Mouse (Mus musculus) ES-CJ7 (cell line): ENCODE results near the gene Gtf3a.
"Not testable (repeated sequence)": the region's sequence is repeated elsewhere in the genome, so short reads cannot be mapped to it uniquely, and the experiment has no call there.

ENCODE experiments used
- DNase-seq: peaks from one replicate; pipeline ENCODE4 v3.0.0; 2011; ENCODE audit warnings: low read depth, low spot score

The Gtf3a gene

DNA sequence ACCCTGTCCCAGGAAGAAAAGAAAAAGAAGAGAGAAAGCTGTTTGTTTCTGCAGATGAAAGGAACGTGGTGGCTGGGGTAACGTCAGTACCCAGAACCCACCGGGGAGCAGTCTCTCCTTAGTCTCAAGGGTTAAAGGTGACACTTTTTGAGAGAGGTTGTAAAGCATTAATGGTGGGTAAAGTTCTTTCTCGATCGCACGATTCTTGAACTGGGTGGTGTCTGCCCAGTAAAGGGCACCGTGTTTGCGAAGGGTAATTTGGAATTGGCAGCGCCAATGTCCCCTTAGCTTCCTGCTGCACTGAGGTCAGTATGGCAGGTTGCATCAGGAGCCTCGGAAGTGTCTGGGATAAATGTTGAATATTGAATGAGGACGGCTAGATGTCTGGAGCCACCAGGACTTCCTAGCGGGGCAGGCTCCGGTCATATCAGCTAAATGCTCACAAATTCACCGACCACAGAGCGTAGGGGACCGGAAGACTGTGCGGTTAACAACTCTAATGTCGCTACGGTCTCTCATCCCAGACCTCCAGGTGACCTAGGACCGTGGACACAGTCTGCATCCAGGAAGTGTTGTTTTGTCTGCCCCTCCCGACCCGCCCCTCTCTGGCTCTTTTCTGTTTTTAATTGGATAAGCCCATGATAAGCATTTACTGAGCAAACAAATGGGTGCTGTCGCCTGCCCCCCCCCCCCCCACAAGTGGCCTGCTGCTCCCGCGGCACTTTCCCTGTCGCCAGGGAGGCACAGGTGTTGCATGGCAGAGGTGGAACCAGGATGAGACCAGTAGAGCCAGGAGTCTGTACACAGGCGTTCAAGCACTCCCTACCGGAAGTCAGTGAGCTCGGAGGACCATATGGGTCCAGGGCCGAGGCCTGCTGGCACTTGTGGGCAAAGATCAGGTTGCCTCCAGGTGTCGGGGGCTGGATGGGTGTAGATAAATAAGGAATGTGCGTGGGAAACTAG, 10.6 kb upstream of the Gtf3a start:
- no peak for DNase-seq

DNA sequence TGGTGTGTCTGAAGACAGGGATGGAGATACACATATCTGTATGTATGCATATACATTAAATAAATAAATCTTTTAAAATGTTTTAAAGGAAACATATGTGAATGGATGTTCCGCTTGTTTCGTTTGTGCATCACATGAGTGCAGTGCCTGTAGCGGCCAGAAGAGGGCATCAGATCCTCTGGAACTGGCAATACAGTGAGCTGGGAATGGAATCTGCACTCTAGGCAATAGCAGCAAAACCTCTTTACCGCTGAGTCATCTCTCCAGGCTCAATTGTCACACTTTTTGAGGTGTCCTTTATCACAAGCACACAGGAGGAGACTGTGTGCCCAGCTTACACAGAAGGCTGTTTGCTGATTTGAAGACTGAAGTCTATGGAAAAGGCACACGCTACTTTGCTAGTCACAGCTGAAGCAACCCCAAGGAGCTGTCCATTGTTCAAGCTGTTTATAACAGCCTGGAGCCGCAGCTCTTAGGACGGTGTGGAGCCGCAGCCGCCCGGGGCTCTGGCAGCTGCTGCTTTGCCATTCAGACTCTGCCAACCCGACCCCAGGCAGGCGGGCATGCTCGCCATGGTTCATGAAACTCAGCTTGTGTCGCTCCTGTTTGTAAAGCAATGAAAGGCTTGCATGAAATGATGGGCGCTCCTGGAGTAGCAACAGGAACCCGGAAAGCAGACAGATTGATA, 9.2 kb upstream of the Gtf3a start:
- DNase-seq, result peak; percentile 87

DNA sequence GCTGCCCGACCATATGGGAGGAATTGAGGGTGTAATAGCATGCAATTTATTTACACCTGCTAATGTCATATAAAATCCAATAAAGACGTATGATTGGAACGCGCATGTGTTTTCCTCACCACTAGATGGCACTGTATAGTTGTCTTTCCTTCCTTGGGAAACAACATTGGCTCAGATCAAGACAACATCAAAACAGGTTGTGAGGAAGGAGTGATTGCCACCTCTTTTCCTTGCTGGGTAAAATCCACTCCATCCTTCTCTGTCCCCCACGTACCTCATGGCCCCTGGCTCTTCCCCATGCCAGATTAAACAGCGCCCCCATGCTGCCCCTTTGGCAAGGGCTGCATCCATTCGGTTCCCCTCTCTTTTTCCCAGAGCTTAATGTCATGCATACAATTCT, 8.2 kb upstream of the Gtf3a start:
- DNase-seq, result peak; percentile 71

DNA sequence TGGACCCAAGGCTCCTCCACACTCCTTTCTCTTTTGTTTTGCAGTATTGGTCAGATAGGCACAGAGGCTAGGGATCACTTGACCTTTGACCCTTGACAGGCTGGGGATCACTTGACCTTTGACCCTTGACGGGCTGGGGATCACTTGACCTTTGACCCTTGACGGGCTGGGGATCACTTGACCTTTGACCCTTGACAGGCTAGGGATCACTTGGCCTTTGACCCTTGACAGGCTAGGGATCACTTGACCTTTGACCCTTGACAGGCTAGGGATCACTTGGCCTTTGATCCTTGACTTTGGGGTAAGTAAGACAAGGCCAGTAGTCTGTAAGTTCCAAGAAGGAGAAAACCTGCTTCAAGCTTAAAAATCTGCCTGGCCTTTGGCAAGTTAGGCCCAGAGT, 6.5 kb upstream of the Gtf3a start:
- not testable (repeated sequence) for DNase-seq

DNA sequence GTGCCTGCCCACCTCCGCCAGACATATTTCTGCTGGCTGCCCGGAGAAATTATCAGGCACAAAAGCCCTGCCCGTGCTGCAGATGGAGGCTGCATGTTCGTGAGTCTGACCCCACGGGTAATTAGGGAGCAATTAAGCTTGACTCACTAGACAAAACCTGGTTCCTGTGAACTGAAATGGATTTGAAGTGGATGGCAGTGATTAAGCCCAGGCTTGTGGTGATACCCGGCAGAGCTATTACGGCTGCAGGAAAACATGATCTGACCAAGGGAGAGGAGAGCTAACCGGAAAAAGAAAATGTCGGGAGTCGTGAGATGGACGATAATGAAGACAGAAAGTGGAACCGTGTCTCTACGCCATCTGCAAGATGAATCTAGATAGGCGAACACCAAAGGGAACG, 5.5 kb upstream of the Gtf3a start:
- no peak for DNase-seq

DNA sequence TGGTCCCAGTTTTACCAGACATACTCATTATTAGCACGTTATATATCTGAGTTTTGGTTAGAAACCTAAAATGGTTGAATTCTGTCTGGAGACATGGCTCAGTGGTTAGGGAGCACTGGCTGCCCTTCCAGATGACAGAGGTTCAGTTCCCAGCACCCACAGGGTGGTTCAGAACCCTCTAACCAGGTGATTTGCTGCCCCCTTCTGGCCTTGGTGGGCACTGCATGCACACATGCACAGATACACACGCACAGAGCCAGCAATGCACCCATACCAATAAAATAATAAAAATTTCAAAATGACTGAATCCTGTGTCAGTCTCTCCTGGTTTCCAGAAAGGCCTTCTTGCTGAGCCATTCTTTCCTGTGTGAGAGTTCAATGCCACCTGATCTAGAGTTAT, 3.9 kb upstream of the Gtf3a start:
- DNase-seq, result peak; percentile 59

DNA sequence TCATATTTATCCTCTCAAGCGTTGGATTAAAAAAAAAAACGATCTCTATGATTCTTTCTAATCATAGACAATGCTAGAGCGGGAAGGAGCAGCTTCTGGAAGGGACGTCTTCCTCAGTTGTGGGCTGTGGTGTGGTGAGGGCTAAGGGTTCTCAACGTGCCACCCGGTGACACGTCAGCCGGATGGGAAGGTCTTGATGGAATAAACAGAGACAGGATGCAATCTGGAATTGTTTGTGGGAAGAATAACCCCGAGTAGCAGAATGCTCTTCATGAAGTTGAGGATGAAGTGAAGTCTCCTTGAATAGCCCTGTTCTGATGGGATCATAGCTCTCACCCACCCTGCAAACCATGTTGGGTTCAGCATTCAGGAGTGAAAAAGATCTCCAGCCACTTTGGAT, 1.8 kb upstream of the Gtf3a start:
- DNase-seq, result no peak

DNA sequence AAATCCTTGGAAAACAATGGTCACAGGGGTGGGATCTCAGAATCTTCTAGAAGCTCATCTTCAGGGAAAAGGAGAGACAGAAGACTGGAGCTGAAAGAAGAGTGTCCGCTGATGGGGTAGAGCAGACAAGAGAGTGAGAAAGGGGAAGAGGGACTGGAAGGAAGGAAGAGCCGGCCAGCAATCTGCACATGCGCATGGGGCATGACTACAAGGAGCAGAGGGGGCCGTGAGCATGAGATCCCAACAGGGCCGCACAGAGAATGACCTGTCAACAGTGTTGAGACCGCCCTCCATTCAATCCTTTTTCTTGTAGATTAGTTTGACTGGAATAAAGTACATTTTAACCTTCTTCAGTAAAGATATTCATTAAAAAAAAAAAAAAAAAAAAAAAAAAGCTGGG, 960 bp upstream of the Gtf3a start:
- peak; percentile 75 for DNase-seq

DNA sequence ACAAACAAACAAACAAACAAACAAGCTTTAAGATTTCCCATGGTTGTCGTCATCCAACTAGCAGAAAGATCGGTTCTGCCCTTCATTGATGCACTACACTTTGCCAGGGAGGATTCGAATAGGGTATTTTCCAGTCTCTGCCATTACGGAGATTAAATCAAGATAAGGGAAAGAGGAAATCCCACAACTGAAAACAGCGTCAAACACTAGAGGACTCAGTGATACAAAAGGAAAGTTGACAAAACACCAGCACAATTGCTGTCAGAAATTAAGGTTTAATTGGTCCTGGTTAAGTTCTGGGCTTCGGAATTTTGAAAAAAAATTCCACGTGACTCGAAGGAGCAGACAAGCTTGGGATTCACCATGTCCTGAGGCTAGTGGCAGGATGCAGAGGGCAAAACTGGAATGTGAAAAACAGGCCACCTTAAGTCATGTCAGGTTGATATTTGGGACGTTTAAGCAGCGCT, 383 bp upstream of the Gtf3a start:
- no peak for DNase-seq

DNA sequence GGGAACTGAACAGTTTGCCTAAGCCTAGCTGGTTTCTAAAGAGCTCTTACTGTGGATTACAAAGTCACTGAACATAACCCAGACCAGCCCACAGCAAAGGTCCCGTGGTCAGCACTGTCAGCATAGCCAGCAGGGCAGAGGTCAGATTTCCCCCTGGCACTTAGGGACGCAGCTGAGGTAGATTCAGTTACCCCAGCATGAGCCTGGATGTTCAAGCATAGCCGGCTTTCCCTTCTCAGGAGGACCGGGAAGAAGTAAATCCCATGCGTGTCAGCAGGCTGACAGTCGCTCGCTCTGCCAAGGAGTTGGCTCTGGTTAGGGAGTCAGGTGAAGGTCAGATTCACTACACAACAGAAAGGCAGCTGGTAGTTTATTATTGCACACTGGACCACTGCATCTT, 6.1 kb downstream of the Gtf3a start:
- DNase-seq, result no peak

DNA sequence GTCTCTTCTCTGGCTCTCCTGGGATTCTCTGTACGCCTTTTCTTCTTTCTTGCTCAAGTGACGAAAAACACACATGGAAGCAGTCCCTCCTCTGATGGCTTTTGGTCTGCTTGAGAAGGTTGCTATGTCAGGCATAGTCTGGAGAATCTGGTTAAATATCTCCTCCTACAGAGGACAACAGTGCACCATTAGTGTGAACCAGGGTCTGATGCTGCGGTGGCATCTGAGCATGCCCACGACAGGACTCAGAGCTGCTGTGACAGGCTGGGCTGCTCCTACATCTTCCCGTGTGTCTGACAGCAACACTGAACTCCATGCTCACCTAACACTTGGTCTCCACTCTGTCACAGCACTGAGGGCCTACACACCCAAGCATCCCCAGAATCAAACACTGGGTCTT, 7.2 kb downstream of the Gtf3a start:
- DNase-seq, result no peak

DNA sequence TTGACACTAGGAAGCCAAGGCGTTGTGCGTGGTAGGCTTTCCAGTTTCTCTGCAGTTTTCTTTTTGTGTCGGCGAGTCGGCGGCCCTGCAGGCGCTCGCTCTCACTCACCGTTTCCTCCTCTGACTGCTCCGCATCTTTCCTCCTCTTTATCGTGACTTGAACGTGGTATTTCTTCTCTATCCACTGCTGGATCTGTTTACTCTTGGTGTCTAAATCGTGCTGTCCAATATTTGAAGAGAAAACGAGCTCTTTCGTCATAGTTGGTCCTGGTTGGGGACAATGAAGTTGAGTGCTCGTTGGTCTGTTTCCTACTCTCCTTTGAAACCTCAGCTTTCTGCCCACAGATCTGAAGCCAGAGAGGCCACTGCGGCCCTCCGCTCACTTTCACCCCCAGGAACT, 8.2 kb downstream of the Gtf3a start:
- no peak for DNase-seq

DNA sequence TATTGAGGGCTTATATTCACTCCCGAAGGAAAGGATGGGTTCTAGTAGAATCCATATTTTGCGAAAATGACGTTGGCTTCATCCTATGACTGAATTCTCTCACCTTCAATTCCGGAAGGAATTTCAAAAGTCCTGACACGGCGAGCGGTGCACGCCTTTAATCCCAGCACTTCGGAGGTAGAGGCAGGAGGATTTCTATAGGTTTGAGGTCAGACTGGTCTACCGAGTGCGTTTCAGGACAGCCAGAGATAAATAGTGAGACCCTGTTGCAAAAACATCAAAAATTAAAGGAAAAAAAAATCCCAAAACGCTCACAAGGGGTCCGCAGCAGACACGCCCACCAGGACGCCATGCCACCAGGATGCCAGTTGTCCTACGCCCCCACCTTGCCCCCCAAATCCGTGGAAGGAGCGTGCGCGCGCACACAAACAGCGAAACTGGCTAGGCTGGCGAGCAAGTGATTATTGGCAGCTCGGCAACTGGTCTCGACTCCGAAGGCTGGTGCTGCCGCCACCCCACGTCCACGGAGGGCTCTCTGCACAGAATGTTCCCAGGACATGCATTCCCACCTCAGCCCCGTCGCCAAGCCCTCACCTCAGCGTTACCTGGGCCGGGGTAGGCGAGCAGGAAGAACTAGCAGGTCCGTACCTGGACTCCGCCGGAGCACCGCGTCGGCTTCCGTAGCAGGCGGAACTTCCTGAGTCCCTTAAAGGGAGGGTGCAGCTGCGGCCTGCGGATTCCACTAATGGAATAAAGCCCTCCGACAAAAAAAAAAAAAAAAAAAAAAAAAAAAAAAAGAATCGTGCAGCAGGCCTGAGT, 14.9 kb downstream of the Gtf3a start, which contains the start of gene Mtif3:
Mtif3 (minus strand) TSS at position 683 of the 819 bp plus-strand sequence.
- DNase-seq, result peak; percentile 93

DNA sequence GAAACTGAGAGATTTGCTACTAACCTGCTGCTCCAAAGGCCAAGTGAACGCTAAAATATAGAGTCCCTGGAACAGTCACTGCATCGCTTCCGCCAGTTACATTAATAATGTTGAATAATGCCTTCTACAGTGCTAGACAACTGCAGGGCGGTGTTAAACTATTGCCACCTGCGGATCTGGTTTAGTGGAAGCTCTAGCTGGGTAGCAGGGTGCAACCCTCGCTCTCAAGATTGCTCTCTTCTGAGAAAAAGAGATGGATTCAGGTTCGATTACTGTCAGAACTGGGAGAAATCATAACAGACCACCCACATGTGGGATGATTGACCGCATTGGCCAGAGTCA, 15.5 kb downstream of the Gtf3a start:
- DNase-seq, result peak; percentile 41

DNA sequence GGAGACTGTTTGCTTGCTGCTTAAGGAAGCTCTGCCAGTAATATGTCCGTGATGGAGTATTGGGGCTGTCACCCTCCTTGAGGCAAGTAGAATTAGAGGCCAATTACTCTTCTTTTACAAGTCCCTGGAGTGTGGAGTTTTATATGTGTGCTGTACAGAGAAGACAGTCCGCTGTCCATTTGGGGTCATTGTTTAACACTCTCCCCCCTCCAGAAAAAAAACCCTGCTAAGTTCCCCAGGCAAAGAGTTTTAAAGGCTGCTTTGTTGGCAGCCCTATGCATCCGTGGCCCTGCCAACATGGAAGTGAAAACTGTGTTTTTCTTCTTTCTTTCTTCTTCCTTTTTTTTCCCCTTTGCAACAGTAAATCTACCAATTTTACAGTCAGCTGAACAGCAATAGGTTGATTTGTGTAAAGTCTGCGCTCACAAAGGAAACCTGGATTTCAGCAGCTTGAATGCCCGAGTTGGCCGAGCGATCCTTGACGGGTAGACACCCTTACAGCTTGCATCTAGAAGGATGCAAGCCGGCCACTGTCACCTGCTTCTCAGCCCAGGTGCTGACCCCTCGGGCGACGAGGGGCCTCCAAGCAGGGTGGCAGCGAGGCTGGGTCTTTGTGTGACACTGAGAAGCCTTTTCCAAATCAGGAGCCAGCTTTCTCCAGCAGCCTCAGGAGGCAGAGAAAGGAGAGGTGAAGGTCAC, 20.4 kb downstream of the Gtf3a start:
- DNase-seq, result no peak

DNA sequence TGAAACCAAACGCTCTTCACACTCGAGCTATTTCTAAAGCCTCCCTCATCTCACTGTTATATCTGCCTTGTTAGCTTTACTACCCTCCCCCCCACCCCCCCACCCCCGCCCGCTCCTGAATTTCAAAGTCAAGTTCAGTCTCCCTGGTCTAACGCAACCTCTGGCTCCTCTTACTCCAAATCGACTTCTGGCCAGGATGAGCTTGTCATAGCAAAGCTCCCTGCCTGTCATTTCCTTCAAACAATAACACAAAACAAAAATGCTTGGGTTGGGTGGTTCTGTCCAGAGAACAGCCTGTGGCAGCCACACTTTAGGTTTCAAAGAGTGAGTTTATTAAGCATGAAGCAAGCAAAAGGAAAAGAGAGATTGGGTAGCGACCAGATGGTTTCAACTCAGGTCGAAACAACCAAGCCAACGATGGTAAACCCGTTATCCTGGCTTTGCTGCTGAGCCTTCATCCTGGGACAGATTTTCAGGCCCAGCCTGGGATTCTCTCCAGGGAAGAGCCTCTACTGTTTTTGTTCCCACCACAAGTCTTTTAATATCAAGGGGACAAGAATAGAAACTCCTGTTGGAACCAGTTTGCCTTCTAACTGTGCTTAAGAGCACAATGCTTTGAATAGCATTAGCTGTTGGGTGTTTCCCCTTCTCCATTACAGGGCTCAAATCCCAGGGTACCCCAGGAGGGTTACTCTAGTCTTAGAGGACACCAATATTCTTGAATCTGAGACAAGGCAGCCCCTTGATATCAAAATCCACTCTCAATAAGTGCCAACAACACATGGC, 23.5 kb downstream of the Gtf3a start:
- peak; percentile 84 for DNase-seq

DNA sequence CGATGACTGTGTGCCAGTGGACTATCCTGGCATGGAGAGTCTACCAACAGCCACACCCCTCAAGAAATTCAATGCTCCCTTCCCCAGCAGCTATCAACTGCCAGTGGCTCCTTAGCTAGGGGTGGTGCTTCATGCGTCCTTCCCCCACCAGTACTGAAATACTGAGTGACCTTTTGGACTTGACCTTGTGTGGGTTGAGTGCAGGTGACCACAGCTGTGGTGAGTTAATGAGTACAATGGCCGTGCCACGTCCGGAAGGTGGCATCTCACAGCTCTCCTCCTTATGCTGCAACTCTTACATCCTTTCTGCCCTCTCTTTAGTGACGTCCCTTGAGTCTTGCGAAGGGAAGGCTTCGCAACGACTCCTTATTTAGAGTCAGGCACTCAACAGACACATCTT, 24.9 kb downstream of the Gtf3a start:
- no peak for DNase-seq

DNA sequence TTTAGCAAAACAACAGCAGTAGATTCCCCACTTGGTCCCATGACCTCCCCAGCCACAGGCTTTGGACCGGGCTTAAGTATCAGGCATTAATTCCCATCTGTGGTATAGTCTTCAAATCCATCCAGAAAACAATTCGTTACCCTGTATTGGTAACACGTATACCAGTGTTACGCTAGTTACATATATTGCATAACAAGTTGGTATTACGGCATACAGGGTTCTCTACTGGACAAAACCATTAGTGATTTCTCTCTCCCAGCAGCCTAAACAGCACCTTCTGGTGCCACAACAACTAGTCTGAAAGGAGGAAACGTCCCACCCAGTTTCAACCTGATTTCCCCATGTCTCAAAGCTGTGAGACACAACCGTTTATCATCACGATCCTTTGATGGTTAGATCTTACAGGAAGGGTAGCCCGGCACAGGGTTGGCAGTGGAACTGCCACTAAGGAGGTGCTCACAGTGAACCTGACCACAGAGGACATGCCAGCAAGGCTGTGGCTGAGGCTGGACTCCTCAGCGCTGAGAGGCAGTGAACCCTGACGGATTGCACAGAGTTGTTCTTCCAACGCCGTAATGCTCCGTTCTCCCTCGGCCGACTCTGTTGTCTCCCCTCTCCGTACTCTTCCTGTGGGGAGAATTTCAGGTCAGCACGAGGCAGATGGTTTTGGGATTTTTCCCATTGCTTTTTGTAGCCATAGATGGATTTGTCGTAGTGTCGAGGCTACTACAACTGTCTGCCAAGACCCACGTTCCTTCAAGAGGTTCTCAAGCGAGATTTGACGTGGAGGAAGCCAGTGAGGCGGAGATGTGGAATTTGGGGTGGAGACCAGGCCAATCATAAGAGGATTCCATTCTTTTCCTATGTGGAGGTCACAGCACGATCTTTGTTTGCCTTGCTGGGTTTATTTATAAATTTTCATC, 25.7 kb downstream of the Gtf3a start:
- DNase-seq, result no peak

DNA sequence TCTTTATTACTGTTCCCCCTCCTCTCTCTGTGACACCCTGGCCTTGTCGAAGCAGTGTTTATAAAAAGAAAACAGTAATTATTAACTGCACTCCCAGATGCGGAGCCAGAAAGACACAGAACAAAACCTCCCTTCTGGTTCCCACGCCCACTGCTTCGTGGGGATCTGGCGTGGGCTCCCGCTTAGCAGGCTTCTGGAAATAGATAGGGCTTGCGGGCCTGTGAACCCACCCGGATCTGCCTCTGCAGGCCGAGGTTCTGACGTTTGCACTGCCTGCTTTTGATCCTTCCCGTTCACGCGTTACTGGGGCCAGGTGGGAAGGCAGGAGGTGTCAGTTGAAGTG, 26.3 kb downstream of the Gtf3a start:
- no peak for DNase-seq

DNA sequence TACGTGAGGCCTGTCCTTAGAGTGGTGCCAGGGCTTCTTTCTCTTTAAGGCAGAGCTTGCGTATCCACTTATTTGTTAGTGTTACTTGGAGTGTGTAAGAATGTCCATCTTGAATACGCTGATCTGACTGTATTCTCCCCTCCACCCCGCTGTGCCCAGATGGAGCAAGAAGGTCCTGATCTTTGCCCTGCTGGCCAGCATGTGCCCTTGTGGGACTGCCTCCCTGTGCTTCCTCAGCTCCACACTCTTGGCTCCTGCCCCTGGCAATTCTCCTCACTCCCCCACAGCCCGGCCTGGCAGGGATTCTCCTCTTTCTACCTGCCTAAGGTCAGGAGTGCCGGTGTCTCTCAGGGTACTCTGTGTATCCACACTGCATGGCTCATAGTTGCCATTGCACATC, 32.9 kb downstream of the Gtf3a start:
- DNase-seq, result no peak
